Mouse (Mus musculus) T-helper 17 cell (primary cell): ENCODE data around the gene Neurl1a.

ENCODE experiments used
- in situ Hi-C, 2 experiments: fragments of 300-600 bp; cut with MboI, MseI; formaldehyde crosslinking; loops; 1 replicate in 1 of 2; 2 replicates in 1 of 2; pipeline ENCODE4 v1.15.1; 2025; ENCODE audit warnings: high pct_unique_total_duplicates in 2 of 2

Neurl1a gene

DNA sequence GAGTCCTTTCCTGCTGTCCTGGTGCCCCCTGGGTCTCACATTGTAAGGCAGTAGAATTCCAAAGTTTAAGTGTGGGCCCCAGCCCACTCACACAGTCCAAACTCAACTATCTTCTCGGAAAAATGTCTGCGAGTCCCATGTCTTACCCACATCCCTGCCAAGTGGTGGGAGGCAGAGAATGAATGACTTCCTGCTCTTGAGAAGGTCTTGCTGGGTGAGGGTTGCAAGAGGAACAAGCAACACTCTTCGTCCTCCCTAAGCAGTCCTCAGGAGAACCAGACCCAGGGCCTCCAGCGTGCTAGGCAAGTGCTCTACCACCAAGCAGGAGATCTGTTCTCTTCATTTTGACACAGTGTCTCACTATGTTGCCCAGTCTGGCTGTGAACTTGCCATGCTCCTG lies 63.6 kb downstream of the Neurl1a start:
- in situ Hi-C loops, result no loop called here

GRCm38 (mm10) chr19:47245512-47245911 lies 66.9 kb downstream of the Neurl1a start:
- in situ Hi-C loops, result no loop called here

DNA sequence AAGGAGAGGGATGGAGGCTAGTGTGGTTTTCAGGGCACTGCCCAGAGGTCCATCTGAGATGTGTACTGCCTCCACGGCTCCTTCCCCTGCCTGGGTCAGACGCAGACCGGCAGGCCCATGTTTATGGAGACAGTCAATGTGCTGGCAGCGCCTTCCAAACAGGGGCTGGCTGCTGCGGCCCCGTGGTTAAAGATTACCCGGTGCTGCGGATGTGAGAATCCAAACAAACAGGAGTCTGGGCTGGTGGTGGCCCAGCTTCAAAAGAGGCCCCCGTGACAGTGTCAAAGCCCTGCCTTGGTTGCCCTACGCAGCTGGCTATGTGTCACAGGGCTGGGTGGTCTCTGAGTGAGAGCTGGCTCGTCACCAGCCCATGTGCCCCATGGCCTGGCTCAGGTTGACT lies 69.2 kb downstream of the Neurl1a start:
- in situ Hi-C loops, result no loop called here

DNA sequence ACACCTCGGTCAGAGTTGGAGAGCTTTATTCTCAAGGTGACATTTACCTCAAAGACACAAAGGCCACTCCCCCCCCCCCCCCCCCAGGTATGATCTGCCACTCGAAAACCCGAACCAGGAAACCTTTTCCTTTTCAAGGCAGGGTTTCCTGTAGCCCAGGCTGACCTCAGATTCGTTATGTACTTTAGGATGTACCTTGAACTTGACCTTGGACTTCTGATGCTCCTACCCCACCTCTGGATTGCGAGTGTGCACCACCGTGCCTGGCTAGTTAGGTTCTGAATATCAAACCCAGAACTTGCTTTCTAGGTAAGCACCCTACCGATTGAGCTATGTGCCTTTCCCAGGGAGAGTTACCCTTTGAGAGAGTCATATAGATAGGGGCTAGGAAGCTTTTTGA lies 69.7 kb downstream of the Neurl1a start:
- in situ Hi-C loops, result no loop called here

DNA sequence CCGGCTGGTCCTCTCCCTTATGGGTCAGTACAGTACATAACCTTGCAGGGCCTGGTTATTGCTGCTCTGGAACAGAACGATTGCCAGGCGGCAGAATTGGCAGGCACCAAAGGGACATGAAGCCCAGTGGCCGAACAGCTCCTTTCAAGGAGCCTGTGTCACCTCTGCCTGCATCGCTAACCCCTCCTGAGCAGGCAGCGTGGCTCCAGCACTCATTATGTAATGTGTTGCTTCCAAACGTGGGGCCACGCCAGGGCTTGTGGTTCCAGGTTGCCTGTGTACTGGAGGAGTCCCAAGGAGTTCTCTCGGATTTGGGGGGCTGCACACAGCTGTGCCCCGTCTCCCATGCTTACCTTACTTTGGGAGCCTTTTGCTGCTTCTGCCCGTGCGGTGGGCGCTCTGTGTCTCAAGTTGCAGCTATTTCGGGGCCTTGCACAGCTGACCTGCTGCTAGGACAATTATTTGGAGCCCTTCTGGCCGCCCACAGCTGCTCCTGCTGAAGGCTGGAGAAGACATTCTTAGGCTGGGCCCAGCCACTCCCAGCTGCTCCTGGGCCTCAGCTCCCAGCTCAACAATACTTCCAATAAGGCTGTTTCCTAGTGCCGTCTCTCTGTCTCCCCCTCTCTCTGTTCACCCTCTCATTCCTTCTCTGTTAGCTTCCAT lies 70.4 kb downstream of the Neurl1a start:
- in situ Hi-C loops, result no loop called here

- in situ Hi-C loops, result loop anchor here in 1 of 2 experiments (10.0 kb wide), 1 partner anchor 1316 kb away; no protein-coding TSS in a partner anchor
Measured at GRCm38 (mm10) chr19:47250931-47251330, 72.3 kb downstream of the Neurl1a start.

DNA sequence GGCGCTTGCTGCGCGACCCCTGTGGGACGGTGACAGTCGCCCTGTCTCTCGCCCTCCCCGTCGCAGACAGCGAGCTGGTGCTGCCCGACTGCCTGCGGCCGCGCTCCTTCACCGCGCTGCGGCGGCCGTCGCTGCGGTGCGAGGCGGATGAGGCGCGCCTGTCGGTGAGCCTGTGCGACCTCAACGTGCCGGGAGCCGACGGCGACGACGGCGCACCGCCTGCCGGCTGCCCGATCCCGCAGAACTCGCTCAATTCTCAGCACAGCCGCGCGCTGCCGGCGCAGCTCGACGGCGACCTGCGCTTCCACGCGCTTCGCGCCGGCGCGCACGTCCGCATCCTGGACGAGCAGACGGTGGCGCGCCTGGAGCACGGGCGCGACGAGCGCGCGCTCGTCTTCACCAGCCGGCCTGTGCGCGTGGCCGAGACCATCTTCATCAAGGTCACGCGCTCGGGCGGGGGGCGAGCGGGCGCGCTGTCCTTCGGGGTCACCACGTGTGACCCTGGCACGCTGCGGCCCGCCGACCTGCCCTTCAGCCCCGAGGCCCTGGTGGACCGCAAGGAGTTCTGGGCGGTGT lies 74.5 kb downstream of the Neurl1a start:
- in situ Hi-C loops, result loop anchor here in 1 of 2 experiments (10.0 kb wide), 1 partner anchor 1318 kb away; no protein-coding TSS in a partner anchor

DNA sequence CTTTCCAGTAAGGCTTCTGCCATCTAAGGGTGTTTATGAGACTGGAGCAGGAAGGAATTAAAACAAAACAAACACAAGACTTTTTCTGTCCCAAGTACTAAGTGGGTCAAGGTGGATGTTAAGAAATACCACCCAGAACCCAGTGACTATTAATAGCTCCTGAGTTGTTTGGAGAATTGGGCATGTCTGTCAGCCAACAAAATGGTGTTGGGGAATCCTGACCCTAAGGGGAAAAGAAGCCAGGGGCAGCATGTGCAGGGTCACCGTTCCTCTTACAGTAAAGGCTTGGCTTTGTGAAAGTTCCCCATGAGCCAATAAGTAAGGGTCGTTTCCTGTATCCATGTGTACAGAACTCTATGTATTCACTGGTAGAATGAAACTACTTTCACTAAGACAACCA lies 76.4 kb downstream of the Neurl1a start:
- in situ Hi-C loops, result loop anchor here in 1 of 2 experiments (10.0 kb wide), 1 partner anchor 1320 kb away; no protein-coding TSS in a partner anchor

DNA sequence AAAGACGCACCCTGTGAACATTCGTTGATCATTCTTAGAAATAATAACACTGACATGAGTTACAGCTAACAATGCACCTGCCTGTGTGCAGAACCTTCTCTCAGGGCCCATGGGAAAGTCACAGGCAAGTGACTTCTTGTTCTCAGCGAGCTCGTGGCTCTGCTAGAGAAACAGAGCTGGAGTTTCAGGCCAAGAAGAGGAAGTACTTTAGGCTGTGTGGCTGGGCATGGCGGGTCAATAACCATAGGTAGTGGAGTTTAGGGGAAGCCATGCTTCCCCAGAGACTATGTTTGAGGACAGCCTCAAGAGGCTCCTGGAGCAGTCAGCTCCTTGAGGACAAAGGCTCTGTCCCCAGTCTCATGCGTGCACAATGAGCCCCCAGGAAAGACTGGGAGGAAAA lies 77.3 kb downstream of the Neurl1a start:
- in situ Hi-C loops, result loop anchor here in 1 of 2 experiments (10.0 kb wide), 1 partner anchor 1321 kb away; no protein-coding TSS in a partner anchor

DNA sequence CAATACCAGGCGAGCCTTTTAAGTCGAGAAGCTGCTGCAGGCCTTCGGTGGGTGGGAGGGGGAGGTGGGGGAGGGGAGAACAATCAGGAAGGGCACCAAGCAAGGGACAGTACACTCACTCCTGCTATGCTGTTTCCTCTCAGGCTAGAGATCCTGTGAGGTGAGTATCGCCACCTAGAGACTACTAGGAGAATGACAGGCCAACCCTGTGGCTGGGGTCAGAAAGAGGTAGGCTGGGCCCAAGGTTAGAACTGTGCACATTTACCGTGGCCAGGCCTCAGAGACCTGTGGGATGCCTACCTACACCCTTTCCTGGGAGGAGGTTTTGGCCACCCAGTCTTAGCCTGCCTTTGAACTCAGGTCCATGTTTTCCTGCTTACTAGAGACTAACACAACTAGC lies 81.0 kb downstream of the Neurl1a start:
- in situ Hi-C loops, result loop anchor here in 1 of 2 experiments (10.0 kb wide), 1 partner anchor 1325 kb away; no protein-coding TSS in a partner anchor

DNA sequence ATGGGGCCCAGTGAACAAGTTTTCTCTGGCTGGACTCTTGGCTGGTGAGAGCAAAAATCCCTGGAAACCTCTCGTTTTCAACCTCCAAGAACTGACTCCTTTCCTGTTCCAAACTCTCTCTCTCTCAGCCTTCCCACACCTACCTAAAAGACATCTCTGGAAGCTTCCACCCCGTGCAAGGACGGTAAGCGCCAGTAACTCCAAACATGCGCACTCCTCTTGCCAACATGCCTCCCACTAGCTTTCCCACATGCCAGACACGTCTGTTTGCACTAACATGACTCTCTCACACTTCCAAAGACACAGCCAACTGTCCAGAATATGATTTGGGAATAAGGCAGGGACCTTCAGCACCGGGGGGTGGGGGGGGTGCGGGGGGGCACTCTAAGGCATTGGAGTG lies 82.6 kb downstream of the Neurl1a start:
- in situ Hi-C loops, result no loop called here

DNA sequence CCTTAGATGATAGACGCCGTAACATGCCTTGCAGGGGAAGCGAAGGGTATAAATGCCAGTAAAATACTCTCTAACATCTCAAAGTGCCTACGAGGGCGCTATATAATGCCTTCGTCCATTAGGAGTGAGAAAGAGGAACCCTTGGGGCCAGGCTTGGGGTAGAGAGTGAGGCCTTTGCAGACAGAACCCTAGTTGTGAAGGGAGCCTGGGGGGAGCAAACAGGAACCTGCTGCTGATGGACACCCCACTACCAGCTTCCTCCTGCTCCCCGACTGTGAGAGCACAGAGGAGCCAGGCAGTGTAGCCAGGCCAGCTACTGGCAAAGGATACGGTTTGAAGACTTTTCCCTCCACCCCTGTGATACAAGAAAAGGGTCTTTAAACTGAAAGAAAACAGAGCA lies 85.0 kb downstream of the Neurl1a start:
- in situ Hi-C loops, result no loop called here

DNA sequence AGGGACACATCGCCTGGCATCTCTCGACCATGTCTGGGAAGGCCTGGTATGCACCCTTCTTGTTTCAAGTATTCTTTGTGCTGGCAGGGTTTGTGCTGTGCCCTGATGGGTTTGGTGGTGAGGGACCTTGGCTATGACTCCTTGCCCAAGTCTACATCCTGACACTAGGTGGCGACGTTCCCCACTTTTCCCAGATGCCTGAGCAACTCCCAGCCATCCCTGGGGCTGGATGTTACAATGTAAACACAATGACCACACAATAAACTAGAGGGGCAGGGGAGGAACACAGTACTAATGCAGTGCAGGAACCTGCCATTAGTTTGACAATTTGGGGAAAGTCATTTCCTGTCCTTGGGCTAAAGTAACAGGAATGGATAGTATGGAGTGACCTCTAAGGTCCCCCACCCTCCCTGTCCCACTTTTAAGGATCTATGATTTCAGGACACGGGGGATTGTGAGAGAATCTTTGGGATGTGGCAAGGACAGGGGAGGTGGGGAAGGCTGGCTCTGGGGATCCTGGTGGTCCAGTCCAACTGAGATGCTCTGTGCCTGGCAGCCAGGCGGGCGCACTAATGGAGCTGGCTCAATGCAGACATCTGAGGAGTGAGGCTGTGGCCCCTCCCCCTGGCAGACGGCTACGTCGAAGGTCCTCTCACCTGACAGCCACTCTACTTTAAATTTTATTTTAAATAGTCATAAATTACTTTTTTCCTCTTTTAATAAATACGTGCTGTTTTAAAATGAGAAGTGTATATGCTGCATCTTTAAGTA lies 85.9 kb downstream of the Neurl1a start:
- in situ Hi-C loops, result loop anchor here in 1 of 2 experiments (5.0 kb wide), 1 partner anchor 68 kb away; no protein-coding TSS in a partner anchor

GRCm38 (mm10) chr19:47266070-47266801 lies 87.6 kb downstream of the Neurl1a start:
- in situ Hi-C loops, result loop anchor here in 1 of 2 experiments (5.0 kb wide), 1 partner anchor 66 kb away; no protein-coding TSS in a partner anchor

DNA sequence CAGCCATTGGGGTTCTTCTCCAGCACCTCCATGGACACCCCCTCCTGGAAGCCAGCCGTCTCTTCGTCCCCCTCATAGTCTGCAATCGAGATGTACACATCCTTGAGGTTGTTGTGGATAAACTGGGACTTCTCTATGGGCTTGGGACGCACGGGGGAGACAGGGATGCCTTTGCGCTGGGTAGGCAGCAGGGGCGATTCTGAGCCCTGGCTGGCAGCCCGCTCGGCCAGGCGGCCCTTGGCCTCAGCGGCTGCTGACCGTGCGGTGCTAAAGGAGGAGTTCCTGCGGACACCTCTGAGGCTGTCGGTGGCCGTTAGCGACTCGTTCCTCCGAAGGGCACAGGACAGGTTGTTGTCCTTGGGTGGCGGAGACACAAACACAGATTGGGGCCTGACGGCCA lies 88.4 kb downstream of the Neurl1a start:
- in situ Hi-C loops, result loop anchor here in 1 of 2 experiments (5.0 kb wide), 1 partner anchor 65 kb away; no protein-coding TSS in a partner anchor

GRCm38 (mm10) chr19:47269729-47270128 lies 91.1 kb downstream of the Neurl1a start:
- in situ Hi-C loops, result loop anchor here (5.0 to 10.0 kb wide), 3 partner anchors 43 to 515 kb away; no protein-coding TSS in a partner anchor

- in situ Hi-C loops, result loop anchor here in 1 of 2 experiments (5.0 to 10.0 kb wide), 2 partner anchors 42 to 514 kb away; no protein-coding TSS in a partner anchor
Measured at GRCm38 (mm10) chr19:47270520-47270919, 91.9 kb downstream of the Neurl1a start.

GRCm38 (mm10) chr19:47276730-47277129 lies 98.1 kb downstream of the Neurl1a start:
- in situ Hi-C loops, result loop anchor here in 1 of 2 experiments (10.0 kb wide), 1 partner anchor 508 kb away; no protein-coding TSS in a partner anchor

DNA sequence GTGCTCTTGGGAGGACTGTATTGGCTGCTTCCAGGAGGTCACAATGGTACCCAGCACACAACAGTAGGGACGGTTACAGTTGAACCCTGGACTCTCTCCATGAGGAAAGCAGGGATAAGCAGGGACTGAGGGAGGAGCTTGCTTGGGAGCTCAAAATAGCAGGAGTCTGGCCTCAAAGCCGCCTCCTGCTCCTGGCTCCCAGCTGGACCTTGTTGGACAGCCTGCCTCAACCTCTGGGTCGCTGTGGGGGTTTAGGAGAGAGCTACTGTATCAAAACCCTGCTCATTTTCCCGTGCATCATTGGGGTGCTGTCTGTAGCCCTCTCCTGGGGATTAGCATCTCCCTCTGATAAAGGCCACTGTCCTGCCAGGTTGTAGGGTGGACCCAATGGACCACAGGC lies 100.8 kb downstream of the Neurl1a start:
- in situ Hi-C loops, result loop anchor here in 1 of 2 experiments (10.0 kb wide), 1 partner anchor 505 kb away; no protein-coding TSS in a partner anchor

DNA sequence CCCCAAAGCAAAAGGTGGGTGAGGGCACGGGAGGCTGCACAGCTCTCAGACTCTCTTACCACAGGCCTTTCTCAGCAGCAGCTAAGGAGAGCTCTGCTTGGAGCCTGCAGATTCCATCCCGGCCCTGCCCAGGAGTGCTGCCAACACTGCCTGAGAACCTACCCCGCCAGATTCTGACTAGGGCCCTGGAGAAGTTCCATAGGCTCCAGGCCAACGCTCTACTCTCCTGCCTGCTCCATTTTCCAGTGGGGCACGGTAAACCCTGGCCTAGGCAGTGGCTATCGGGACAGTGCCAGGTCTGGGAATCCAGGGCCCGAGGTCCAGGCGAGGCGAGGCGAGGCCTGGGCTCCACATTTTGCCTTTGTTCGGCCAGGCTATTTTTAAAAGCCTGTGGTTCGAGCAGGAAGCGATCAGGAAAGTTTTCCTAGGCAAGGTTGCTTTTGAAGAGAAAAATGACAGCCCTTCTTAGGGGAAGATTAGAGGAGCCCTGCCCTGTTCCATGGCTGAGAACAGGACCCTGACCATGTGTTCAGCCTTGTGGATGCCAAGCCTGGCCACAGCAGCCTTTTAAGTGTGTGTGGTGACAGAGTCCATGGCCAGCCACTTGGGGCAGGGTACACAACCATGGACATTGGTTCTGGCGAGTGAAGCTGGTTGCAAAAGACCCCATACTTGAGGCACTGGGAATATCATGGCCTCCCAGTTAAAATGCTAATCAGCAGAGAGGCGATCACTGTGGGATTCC lies 101.3 kb downstream of the Neurl1a start:
- in situ Hi-C loops, result loop anchor here in 1 of 2 experiments (10.0 kb wide), 1 partner anchor 505 kb away; no protein-coding TSS in a partner anchor
